Mouse (Mus musculus) cerebellum, adult 2 months (tissue): ENCODE data around the gene Jup.
A peak's percentile ranks its signal among the peaks of the same experiment; 100 is the strongest.

Source experiments
- CTCF ChIP-seq: fragments of 200-500 bp; IDR thresholded peaks from 2 replicates; pipeline ENCODE4 v1.5.1; 2011; ENCODE audit warnings: low read depth, mild to moderate bottlenecking, control low read depth, low read length, moderate library complexity, borderline replicate concordance; ENCODE audit not compliant: insufficient read depth
- POLR2A ChIP-seq: fragments of 200-500 bp; IDR thresholded peaks from 2 replicates; pipeline ENCODE4 v1.6.1; 2011; ENCODE audit warnings: low read length, control low read depth, borderline replicate concordance; ENCODE audit not compliant: insufficient read depth

DNA sequence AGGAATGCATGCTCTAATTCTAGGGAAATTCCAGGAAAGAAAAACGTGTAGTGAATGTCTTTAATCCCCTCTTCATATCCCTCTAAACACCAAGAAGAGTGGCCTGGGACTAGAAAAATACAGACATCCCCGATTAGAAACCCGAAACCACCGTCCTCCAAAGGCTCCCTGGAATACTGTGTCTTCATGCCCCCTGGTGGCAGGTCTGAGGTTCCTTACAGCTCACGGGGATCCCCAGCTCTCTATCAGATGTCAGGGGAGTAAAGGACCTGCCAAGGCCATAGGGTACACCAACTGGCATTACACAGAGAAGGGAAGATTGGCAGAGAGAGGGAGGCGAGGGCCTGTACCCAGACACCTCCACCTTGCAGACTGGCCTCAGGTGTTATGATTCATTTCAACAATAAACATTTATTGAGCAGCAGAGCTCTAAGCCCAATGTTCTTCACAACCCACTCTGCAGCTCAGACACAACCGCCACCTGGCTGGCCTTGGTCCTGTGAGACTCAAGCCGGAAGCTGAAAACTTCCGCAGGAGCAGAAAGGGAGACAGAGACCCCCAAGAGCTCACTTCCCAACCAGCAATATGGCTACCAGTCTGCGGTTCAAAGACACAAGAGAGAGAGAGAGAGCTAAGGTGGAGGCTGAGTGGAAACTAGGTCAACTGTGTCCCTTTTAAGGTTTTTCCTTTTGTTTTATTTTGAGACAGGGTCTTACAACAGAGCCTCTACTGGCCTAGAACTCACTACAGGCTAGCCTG is 10.7 kb upstream of the Jup start:
- TF ChIP-seq CTCF (peak; percentile 72), POLR2A (no peak)
